Mouse (Mus musculus) stomach, embryonic 14.5 days (tissue): ENCODE data around the gene Wdr72. TPM values are rescaled to one million over a fixed set of nuclear protein-coding genes. Genes with fewer than 3 reads are reported as not detected.

Source experiments
- ATAC-seq: fragments of 200-750 bp; cut with Nextera tagmentation; 2 replicates; pipeline ENCODE4 v1.8.0; 2017; ENCODE audit warnings: low read depth, moderate TSS enrichment; ENCODE audit not compliant: insufficient number of reproducible peaks, insufficient read depth, low FRiP score
- H3K27ac ChIP-seq: fragments of 300-500 bp; sonication (generic); 2 replicates; pipeline ENCODE4 v1.5.1; 2014; ENCODE audit warnings: mild to moderate bottlenecking, low read length, moderate library complexity, mixed read lengths
- H3K27me3 ChIP-seq: fragments of 300-500 bp; sonication (generic); 2 replicates; pipeline ENCODE4 v1.6.1; 2014; ENCODE audit warnings: low read length, control low read depth, mixed read lengths; ENCODE audit not compliant: control insufficient read depth, insufficient read depth
- H3K36me3 ChIP-seq: fragments of 300-500 bp; sonication (generic); 2 replicates; pipeline ENCODE4 v1.6.1; 2014; ENCODE audit warnings: mild to moderate bottlenecking, control low read depth, low read length, moderate library complexity, mixed read lengths; ENCODE audit not compliant: control insufficient read depth, insufficient read depth
- H3K4me1 ChIP-seq: fragments of 300-500 bp; sonication (generic); 2 replicates; pipeline ENCODE4 v1.6.1; 2014; ENCODE audit warnings: low read length, control low read depth, mixed read lengths; ENCODE audit not compliant: control insufficient read depth, insufficient read depth
- H3K4me2 ChIP-seq: fragments of 300-500 bp; sonication (generic); replicated peaks from 2 replicates; pipeline ENCODE4 v1.6.1; 2014; ENCODE audit warnings: low read depth, low read length, control low read depth
- H3K4me3 ChIP-seq: fragments of 300-500 bp; sonication (generic); 2 replicates; pipeline ENCODE4 v1.5.1; 2014; ENCODE audit warnings: low read depth, low read length, control low read depth
- H3K9ac ChIP-seq: fragments of 300-500 bp; sonication (generic); replicated peaks from 2 replicates; pipeline ENCODE4 v1.6.1; 2014; ENCODE audit warnings: low read depth, mild to moderate bottlenecking, control low read depth, low read length, moderate library complexity, mixed read lengths
- H3K9me3 ChIP-seq: fragments of 300-500 bp; sonication (generic); 2 replicates; pipeline ENCODE4 v1.6.1; 2016; ENCODE audit warnings: low read depth, low read length, control low read depth; ENCODE audit not compliant: control insufficient read depth
- WGBS: fragments of 180-500 bp; shearing (Covaris S2); extraction: QIAGEN DNeasy Blood & Tissue Kit; methylation state at CpG from one replicate; pipeline ENCODE4 v1.1.7; 2014; 5-methylcytosine and 5-hydroxymethylcytosine counted together
- polyA plus RNA-seq: library from polyadenylated mRNA; unstranded; fragments of >200 nt; fragmentation: Nextera tagmentation; extraction: Ambion mirVana; gene quantifications from 2 replicates; pipeline ENCODE4 v1.2.1, GENCODE M21; 2014

The Wdr72 gene
- 0.64 and 0.90 TPM in 2 replicates for polyA plus RNA-seq

DNA sequence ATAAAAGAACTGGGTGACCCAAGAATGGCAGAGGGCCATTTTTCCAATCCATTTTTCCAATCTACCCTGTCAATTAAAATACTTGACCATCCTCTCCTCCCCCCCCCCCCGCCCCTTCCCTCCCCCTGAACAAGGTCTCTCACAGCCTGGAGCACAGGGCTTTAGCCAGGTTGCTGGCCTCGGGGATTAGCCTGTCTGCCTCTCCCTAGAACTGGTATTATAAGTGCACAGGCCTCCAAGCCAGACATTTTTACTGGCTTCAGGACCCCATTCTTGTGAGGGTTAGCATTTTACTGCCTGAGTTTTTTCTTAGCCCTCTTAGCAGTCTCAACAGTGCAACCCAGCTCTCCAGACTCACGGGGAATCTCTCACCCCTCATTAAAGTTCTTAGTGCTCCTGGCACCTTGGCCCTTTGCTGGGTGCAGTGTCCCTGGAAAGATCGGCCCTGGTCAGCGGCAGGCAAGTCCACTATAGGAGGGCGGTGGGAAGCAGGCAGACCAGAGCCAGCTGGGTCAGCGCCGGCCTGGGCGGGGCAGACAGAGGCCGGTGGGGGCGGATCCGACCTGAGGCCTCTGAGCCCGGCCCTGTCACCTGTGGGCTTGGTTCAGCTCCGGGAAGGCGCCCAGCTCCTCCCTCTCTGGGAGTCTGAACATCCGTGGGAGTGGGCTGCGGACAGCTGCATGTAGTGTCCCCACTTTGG, at the start of gene Wdr72:
TSS of gene Wdr72 (plus strand) at position 596 of the 700 bp plus-strand sequence.
- H3K27ac ChIP-seq = no peak within 1 kb of the TSS
- peak; percentile 77; the same call in 1 of the 2 replicates for ATAC-seq
- no peaks in the 10 kb centered on the region for H3K27me3 ChIP-seq

DNA sequence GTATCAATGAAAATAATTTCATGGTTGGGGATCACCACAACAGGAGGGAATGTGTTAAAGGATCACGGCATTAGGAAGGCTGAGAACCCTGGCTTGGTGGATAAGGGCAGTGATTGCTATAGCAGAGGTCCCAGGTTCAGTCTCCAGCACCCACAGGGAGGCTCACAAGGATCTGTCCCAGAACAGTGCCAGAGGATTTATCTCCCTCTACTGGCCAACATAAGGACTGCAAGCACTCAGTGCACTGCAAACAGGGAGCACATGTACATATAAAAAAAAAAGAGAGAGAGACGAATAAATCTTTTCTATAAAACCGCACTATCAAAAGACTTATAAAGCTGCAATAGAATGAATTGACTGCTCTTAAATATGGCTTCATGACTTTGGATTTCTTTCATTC, 43.9 kb upstream of the Wdr72 start:
- Histone ChIP-seq H3K27ac (no peak overlapping the region), H3K4me1 (no peaks in the 10 kb centered on the region), H3K9ac (no peak overlapping the region), H3K4me3 (no peak overlapping the region), H3K27me3 (no peaks in the 10 kb centered on the region), H3K9me3 (no peaks in the 10 kb centered on the region), H3K4me2 (no peak overlapping the region), H3K36me3 (no peaks in the 10 kb centered on the region)
- WGBS = 85% methylated on average over 3 of the region's 3 CpGs
- no peak for ATAC-seq

More for the DNA sequence above, at the start of gene Wdr72:
- H3K4me2 ChIP-seq = peak within 1 kb of the TSS; percentile 59
- H3K9me3 ChIP-seq = no peaks in the 10 kb centered on the region
- WGBS = 4% methylated on average over 16 of the region's 17 CpGs
- H3K36me3 ChIP-seq = no peaks in the 10 kb centered on the region
- H3K4me3 ChIP-seq = peak within 1 kb of the TSS; percentile 24
- H3K4me1 ChIP-seq = no peaks in the 10 kb centered on the region
- no peak within 1 kb of the TSS for H3K9ac ChIP-seq

DNA sequence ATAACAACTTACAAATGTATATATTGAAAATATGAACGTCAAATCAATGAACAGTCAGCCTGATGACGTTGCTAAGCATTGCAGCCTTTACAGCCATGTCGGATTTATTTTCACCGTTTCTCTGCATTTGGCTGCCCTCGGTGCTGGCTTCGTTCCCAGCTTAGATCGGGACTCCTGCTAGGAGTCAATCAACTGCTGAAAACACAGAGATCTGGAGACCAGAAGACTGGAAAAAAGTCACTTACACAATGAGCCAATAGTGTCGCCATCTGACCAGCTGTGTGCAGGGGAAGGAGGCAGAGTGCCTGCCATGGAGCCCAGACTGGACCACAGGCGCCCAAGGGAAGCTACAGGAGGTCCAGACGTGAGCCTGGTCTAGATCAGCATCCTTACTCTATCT, 43.4 kb upstream of the Wdr72 start:
- Histone ChIP-seq H3K4me3 (no peak overlapping the region), H3K27ac (no peak overlapping the region), H3K9me3 (no peaks in the 10 kb centered on the region), H3K4me1 (no peaks in the 10 kb centered on the region), H3K4me2 (no peak overlapping the region), H3K9ac (no peak overlapping the region), H3K36me3 (no peaks in the 10 kb centered on the region), H3K27me3 (no peaks in the 10 kb centered on the region)
- ATAC-seq = no peak
- 67% methylated on average over 10 of the region's 10 CpGs for WGBS

DNA sequence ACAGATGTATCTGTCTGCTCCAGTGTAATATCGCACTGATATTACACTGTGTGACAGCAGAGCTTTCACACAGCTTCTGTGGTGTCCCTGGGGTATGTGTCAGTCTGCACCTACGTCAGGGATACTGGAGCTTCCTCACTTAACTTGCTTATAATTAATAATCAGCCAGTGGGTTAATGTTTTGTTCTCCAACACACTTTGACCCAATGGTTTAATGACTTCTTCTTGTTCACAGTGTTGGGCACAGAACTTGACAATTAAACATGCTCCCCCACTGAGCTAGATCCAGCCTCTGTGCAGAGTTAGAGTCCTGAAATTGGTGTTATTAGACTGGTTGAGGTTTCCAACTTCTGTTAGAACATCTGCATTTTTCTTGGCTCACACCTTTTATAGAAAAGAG, 34.2 kb upstream of the Wdr72 start:
- H3K4me2 ChIP-seq = no peak overlapping the region
- H3K4me1 ChIP-seq = no peaks in the 10 kb centered on the region
- H3K9ac ChIP-seq = no peak overlapping the region
- H3K27ac ChIP-seq = no peak overlapping the region
- no peaks in the 10 kb centered on the region for H3K9me3 ChIP-seq
- WGBS = 67% methylated on average over 2 of the region's 2 CpGs
- H3K4me3 ChIP-seq = no peak overlapping the region
- no peaks in the 10 kb centered on the region for H3K27me3 ChIP-seq
- ATAC-seq = no peak
- no peaks in the 10 kb centered on the region for H3K36me3 ChIP-seq

DNA sequence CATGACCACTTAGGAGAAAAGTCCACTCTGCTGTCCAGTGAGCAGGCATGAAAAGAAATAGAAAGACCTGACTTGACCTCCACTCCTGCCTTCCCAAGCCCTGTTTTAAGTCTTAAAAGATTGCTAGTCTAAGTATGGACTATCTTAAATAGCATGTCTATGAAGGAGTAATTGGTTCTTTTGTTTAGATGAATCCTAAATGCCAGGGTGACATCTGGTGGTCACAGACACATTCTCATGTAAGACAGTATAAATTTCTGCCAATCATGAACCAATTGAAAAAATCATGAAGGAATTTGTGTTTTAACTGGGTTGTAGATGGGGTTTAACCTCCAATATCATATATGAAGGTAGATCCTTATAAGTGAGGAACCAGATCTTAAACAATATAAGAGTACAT, 31.7 kb upstream of the Wdr72 start:
- no peaks in the 10 kb centered on the region for H3K4me1 ChIP-seq
- no peak overlapping the region for H3K4me2 ChIP-seq
- H3K9ac ChIP-seq = no peak overlapping the region
- H3K4me3 ChIP-seq = no peak overlapping the region
- no peaks in the 10 kb centered on the region for H3K27me3 ChIP-seq
- H3K27ac ChIP-seq = no peak overlapping the region
- no peak for ATAC-seq
- H3K36me3 ChIP-seq = no peaks in the 10 kb centered on the region
- H3K9me3 ChIP-seq = no peaks in the 10 kb centered on the region

DNA sequence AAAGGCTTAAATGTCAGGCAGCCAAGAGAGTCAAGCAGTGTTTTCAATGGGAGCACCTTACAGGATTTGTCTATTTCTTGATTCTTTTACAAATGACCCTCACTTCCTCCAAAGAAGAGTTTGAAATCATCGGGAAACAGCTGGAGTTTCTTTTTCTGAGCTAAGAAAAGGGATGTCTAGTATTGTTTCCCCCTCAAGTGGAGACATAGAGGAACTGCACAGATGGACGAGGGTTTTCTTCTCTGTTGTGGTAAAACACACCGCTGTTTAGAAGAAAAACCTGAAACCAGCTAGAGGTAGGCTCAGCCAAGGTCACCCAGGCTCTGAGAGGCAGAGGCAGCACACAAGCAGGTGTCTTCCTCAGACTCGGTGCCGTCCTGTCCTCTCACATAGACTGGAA, 29.9 kb upstream of the Wdr72 start:
- no peak for ATAC-seq
- Histone ChIP-seq H3K27me3 (no peaks in the 10 kb centered on the region), H3K9me3 (no peaks in the 10 kb centered on the region), H3K9ac (no peak overlapping the region), H3K4me2 (no peak overlapping the region), H3K4me1 (no peaks in the 10 kb centered on the region), H3K27ac (no peak overlapping the region), H3K36me3 (no peaks in the 10 kb centered on the region), H3K4me3 (no peak overlapping the region)
- WGBS = 39% methylated on average over 5 of the region's 5 CpGs

DNA sequence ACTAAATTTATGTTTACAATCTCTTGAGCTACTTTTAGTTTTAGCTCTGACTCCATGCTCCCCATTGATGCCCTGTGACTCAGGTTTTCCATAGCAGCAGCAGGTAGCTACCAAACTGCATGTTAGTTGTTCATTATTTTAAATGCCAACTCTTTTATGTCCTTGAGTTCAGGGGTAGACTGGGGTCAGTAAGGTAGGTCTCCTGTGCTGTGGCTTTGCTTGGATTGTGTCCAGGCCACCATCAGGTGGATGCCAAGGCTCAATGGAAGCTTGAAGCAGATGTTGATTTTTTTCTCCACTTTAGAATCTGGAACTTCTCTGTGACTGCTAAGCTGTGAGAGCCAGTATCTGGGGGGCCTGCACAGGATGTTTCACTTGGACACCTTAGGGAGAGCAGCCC, 8.6 kb upstream of the Wdr72 start:
- Histone ChIP-seq H3K36me3 (no peaks in the 10 kb centered on the region), H3K9ac (no peak overlapping the region), H3K4me1 (no peaks in the 10 kb centered on the region), H3K4me2 (no peak overlapping the region), H3K27ac (no peak overlapping the region), H3K9me3 (no peaks in the 10 kb centered on the region), H3K4me3 (no peak overlapping the region), H3K27me3 (no peaks in the 10 kb centered on the region)
- ATAC-seq = no peak

DNA sequence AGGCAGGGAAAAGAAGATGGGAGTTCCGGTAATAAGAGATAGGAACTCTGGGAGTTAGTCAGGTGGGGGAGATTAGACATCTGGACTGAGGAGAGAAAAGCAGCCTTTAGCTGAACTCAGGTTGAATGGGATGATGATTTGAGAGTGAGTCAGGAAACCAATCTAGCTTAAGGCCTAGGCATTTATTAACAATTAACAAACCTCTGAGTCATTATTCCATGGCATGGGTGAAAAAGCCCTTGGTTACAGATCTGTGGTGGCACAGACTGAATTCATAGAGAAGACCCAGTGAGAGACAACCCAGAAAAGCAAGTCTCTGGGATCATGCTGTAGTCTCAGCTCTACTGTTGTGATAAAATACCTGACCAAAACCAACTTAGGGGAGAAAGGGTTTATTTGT, 7.5 kb upstream of the Wdr72 start:
- ATAC-seq = no peak
- H3K4me2 ChIP-seq = no peak overlapping the region
- no peak overlapping the region for H3K9ac ChIP-seq
- WGBS = 97% methylated on average over 1 of the region's 1 CpGs
- H3K4me1 ChIP-seq = no peaks in the 10 kb centered on the region
- no peak overlapping the region for H3K27ac ChIP-seq
- no peaks in the 10 kb centered on the region for H3K9me3 ChIP-seq
- no peaks in the 10 kb centered on the region for H3K36me3 ChIP-seq
- no peak overlapping the region for H3K4me3 ChIP-seq
- no peaks in the 10 kb centered on the region for H3K27me3 ChIP-seq

DNA sequence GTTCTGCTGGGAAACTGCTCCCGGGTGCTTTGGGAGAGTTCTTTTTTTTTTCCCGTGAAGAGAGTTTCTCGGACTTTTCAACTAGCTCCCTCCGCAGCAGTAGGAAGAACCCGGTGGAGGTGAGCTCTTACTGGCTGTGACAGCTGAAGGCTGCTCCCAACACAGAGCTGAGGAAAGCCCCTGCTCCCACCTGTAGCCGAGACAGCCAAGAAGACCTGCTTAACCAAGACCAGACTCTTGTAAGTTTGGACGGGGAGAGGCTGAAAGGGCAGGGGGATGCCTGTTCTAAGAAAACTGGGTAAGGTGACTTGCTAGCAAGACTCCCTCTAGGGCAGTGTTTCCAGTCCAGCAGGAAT, 283 bp downstream of the Wdr72 start:
- H3K4me3 ChIP-seq = peak overlapping the region; percentile 24
- no peaks in the 10 kb centered on the region for H3K4me1 ChIP-seq
- H3K9ac ChIP-seq = no peak overlapping the region
- no peaks in the 10 kb centered on the region for H3K36me3 ChIP-seq
- H3K27ac ChIP-seq = no peak overlapping the region
- H3K27me3 ChIP-seq = no peaks in the 10 kb centered on the region
- WGBS = 2% methylated on average over 7 of the region's 7 CpGs
- ATAC-seq = no peak
- no peaks in the 10 kb centered on the region for H3K9me3 ChIP-seq
- peak overlapping the region; percentile 59 for H3K4me2 ChIP-seq
